34 mouse cellular contexts compared by ENCODE assay signal in the genomic region with DNA sequence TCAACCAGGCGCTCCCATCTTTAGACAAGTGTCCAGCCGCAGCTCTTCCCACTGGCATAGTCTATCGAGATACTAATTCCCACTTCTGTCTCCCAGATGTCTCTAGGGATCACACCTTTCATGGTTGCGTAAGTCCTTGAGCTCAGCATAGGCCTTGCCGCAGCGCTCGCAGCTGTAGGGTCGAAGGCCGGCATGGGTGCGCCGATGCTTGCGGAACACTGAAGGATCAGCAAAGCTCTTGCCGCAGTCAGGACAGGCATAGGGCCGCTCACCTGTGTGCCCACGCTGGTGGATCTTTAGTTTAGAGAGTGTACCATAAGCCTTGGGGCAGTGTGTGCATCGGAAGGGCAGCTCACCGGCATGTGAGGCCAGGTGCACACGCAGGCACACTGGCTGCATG. TPM values are rescaled to one million over a fixed set of nuclear protein-coding genes. Genes with fewer than 3 reads are reported as not detected.
A peak's percentile ranks its signal among the peaks of the same experiment; 100 is the strongest.
DNase-seq lines count a peak whose midpoint lies in the region; ATAC-seq and TF ChIP-seq lines count a peak whose summit lies in the region.
"Had no signal": no experiment of that assay in that cellular context is flagged by ENCODE, and none has a peak within 500 bp of the region (broad histone marks: within the 10 kb centered on the region; RNA-seq: fewer than 3 reads in every experiment).

No protein-coding gene starts in this region.

- intact Hi-C loops in left cerebral cortex, adult 2 months (cut with DNase I), result loop anchor here (2.0 kb wide), 1 partner anchor 15 kb away; no protein-coding TSS in a partner anchor

- H3K27ac ChIP-seq in left cerebral cortex, adult 2 months, result peak overlapping the region; percentile 47
- H3K27ac ChIP-seq: embryonic facial prominence, embryonic 12.5 days; embryonic facial prominence, embryonic 15.5 days; forebrain, embryonic 12.5 days; forebrain, embryonic 15.5 days; heart, embryonic 15.5 days; hindbrain, embryonic 10.5 days; hindbrain, embryonic 13.5 days; hindbrain, postnatal 0 days had no signal

- no peak for ATAC-seq in CD4-positive, CD25-positive, alpha-beta regulatory T cell, adult 4 months
- ATAC-seq: forebrain, embryonic 15.5 days; inflammation-experienced regulatory T-cells, adult 6 months; intestine, embryonic 16.5 days had no signal

- no peak overlapping the region for H3K4me3 ChIP-seq in left cerebral cortex, adult 2 months
- H3K4me3 ChIP-seq: embryonic facial prominence, embryonic 12.5 days; embryonic facial prominence, embryonic 15.5 days; erythroblast, embryonic 14.5 days; forebrain, embryonic 12.5 days; forebrain, embryonic 15.5 days; heart, embryonic 12.5 days; heart, embryonic 15.5 days; hindbrain, embryonic 10.5 days; hindbrain, embryonic 13.5 days had no signal

- TF ChIP-seq CTCF in left cerebral cortex, adult 2 months (IDR thresholded peaks at IDR 0.05), result no peak

- DNase-seq in left cerebral cortex, adult 2 months (ENCODE audit: extremely low spot score in 1 of 2, low spot score in 2 of 2), result no peak
- DNase-seq in left cerebral cortex, adult 11 months (ENCODE audit: low spot score), result no peak
- DNase-seq in ES-CJ7 (ENCODE audit: low read depth, low spot score) (peak; percentile 75), WW6 (ENCODE audit: low read depth, low spot score) (peak; percentile 28)
- no peak for DNase-seq in ovary, postnatal 10 days (ENCODE audit: low spot score)
- DNase-seq: adrenal gland, adult 2 months; adrenal gland, postnatal 14 days; cerebellum, adult 11 months; cerebellum, adult 2 months; cerebellum, adult 9-11 months; cerebellum, postnatal 25 days; gastrocnemius, postnatal 10 days; gastrocnemius, postnatal 36 days; heart, postnatal 10 days; heart, postnatal 36 days; kidney, adult 18-20 months had no signal

RNA-seq across cellular contexts. Expression of gene Zfp646, which starts 8.4 kb away (rescaled TPM):
- total RNA-seq in left cerebral cortex, adult 2 months (2021), result 10 to 100 TPM; 34.2 to 34.6 TPM
- 10 to 100 TPM; 25.1 to 29.0 TPM for polyA plus RNA-seq in CD4-positive, CD25-positive, alpha-beta regulatory T cell, adult 4 months (2017; shearing (Covaris generic))

RNA-seq across cellular contexts. Expression of gene Zfp668, which starts 9.0 kb away (rescaled TPM):
- total RNA-seq in left cerebral cortex, adult 2 months (2021), result 10 to 100 TPM; 23.3 to 24.1 TPM
- 10 to 100 TPM in 1 of 2 experiments, 1 to 10 TPM in 1; 9.0 to 10.6 TPM for polyA plus RNA-seq in CD4-positive, CD25-positive, alpha-beta regulatory T cell, adult 4 months (2017; shearing (Covaris generic))

RNA-seq across cellular contexts. Expression of gene Prss53, which starts 23.1 kb away (rescaled TPM):
- total RNA-seq in left cerebral cortex, adult 2 months (2021), result 1 to 10 TPM; 2.1 to 2.8 TPM
- 1 to 10 TPM in 1 of 2 experiments, under 1 TPM in 1; 0.85 to 1.2 TPM for polyA plus RNA-seq in CD4-positive, CD25-positive, alpha-beta regulatory T cell, adult 4 months (2017; shearing (Covaris generic))
- total RNA-seq: CH12.LX; granulocyte monocyte progenitor cell, adult 5-6 weeks had no signal

RNA-seq across cellular contexts. Expression of gene Gm21974, which starts 27.6 kb away (rescaled TPM):
- not detected for total RNA-seq in left cerebral cortex, adult 2 months (2021)
- not detected for polyA plus RNA-seq in CD4-positive, CD25-positive, alpha-beta regulatory T cell, adult 4 months (2017; shearing (Covaris generic))
- total RNA-seq: adrenal gland, adult 2 months; adrenal gland, postnatal 14 days; adrenal gland, postnatal 4 days; CH12.LX; common myeloid progenitor, adult 5-6 weeks; gastrocnemius, postnatal 10 days; gastrocnemius, postnatal 36 days; granulocyte monocyte progenitor cell, adult 5-6 weeks; heart, postnatal 10 days; heart, postnatal 36 days; hindbrain, postnatal 0 days; MEL had no signal
- polyA plus RNA-seq: adrenal gland, adult 2 months; cerebellum, adult 2 months; embryonic facial prominence, embryonic 12.5 days; embryonic facial prominence, embryonic 15.5 days; erythroblast, embryonic 14.5 days; forebrain, embryonic 12.5 days; forebrain, embryonic 15.5 days; heart, embryonic 12.5 days; heart, embryonic 15.5 days; hindbrain, embryonic 10.5 days; hindbrain, embryonic 13.5 days; hindbrain, postnatal 0 days; inflammation-experienced regulatory T-cells, adult 6 months; intestine, embryonic 16.5 days had no signal

RNA-seq across cellular contexts. Expression of gene Vkorc1, which starts 27.8 kb away (rescaled TPM):
- 10 to 100 TPM; 22.0 to 23.4 TPM for total RNA-seq in left cerebral cortex, adult 2 months (2021)
- polyA plus RNA-seq in CD4-positive, CD25-positive, alpha-beta regulatory T cell, adult 4 months (2017; shearing (Covaris generic)), result 10 to 100 TPM; 43.3 to 58.0 TPM

Comparison
In these comparisons a context has a peak if more than half of its experiments do, and no peak if none do; other contexts are left out.
1. DNase-seq: peak in ES-CJ7 (single experiment) and WW6 (single experiment); none in left cerebral cortex, adult 2 months (0 of 2), left cerebral cortex, adult 11 months (single experiment) and ovary, postnatal 10 days (single experiment).